Mouse (Mus musculus) MEL (cell line): ENCODE results near the gene Iqgap3. TPM values are rescaled to one million over a fixed set of nuclear protein-coding genes. Genes with fewer than 3 reads are reported as not detected.
A peak's percentile ranks its signal among the peaks of the same experiment; 100 is the strongest.

Experiments
- DNase-seq: peaks from one replicate; pipeline ENCODE4 v3.0.0; 2011; ENCODE audit warnings: low read depth, low spot score
- H3K27ac ChIP-seq: 2 replicates; pipeline ENCODE4 v1.5.1; 2012; ENCODE audit warnings: low read depth, mild to moderate bottlenecking, control low read depth, low read length, moderate library complexity; ENCODE audit not compliant: control insufficient read depth
- H3K27me3 ChIP-seq, 2 experiments: fragments of 150-350 bp in 1 of 2; sonication (generic) in 1 of 2; 2 replicates each; pipeline ENCODE4 v1.6.1; 2012; ENCODE audit warnings: low read length in 2 of 2, mild to moderate bottlenecking in 2 of 2, improper control_type of control experiment in 1 of 2, moderate library complexity in 1 of 2; ENCODE audit not compliant: insufficient read depth in 2 of 2, control insufficient read depth in 1 of 2
- H3K36me3 ChIP-seq, 2 experiments: 2 replicates each; pipeline ENCODE4 v1.6.1; 2012 to 2014; ENCODE audit warnings: low read length in 2 of 2, improper control_type of control experiment in 1 of 2, inconsistent platforms in 1 of 2, mild to moderate bottlenecking in 1 of 2; ENCODE audit not compliant: insufficient read depth in 2 of 2, control insufficient read depth in 1 of 2
- H3K4me1 ChIP-seq, 2 experiments: fragments of 150-350 bp in 1 of 2; sonication (generic) in 1 of 2; 2 replicates each; pipeline ENCODE4 v1.6.1; 2012; ENCODE audit warnings: low read length in 2 of 2, improper control_type of control experiment in 1 of 2, mild to moderate bottlenecking in 1 of 2; ENCODE audit not compliant: insufficient read depth in 2 of 2, control insufficient read depth in 1 of 2
- H3K4me3 ChIP-seq, 2 experiments: fragments of 150-350 bp in 1 of 2; sonication (generic) in 1 of 2; 2 replicates each; pipeline ENCODE4 v1.5.1; 2012; ENCODE audit warnings: low read depth in 2 of 2, low read length in 2 of 2, mild to moderate bottlenecking in 2 of 2, moderate library complexity in 2 of 2, control low read depth in 1 of 2, improper control_type of control experiment in 1 of 2; ENCODE audit not compliant: control insufficient read depth in 1 of 2, insufficient read depth in 1 of 2
- H3K79me2 ChIP-seq: 2 replicates; pipeline ENCODE4 v1.6.1; 2012; ENCODE audit warnings: mild to moderate bottlenecking, low read length, moderate library complexity; ENCODE audit not compliant: control insufficient read depth, poor library complexity, insufficient read depth
- H3K9ac ChIP-seq: 2 replicates; pipeline ENCODE4 v1.6.1; 2012; ENCODE audit warnings: low read depth, mild to moderate bottlenecking, control low read depth, low read length, moderate library complexity; ENCODE audit not compliant: control insufficient read depth, poor library complexity, severe bottlenecking
- H3K9me3 ChIP-seq: fragments of 150-350 bp; sonication (generic); replicated peaks from 2 replicates; pipeline ENCODE4 v1.6.1; 2012; ENCODE audit warnings: mild to moderate bottlenecking, low read length, improper control_type of control experiment, moderate library complexity; ENCODE audit not compliant: insufficient read depth
- CHD1 ChIP-seq: IDR thresholded peaks from 2 replicates; pipeline ENCODE4 v1.6.1; 2012; ENCODE audit warnings: low read depth, mild to moderate bottlenecking, inconsistent platforms, low read length, improper control_type of control experiment
- CHD2 ChIP-seq: IDR thresholded peaks from 2 replicates; pipeline ENCODE4 v1.6.1; 2011; ENCODE audit warnings: low read length, improper control_type of control experiment
- CTCF ChIP-seq, 3 experiments: IDR thresholded peaks in 2 of 3; conservative IDR thresholded peaks in 1 of 3; 2 replicates each; pipeline ENCODE4 v1.5.1; 2011 to 2012; ENCODE audit warnings: low read length in 3 of 3, low read depth in 2 of 3, mild to moderate bottlenecking in 2 of 3, improper control_type of control experiment in 1 of 3, inconsistent platforms in 1 of 3, mixed read lengths in 1 of 3, moderate library complexity in 1 of 3; ENCODE audit not compliant: control insufficient read depth in 1 of 3, insufficient read depth in 1 of 3, poor library complexity in 1 of 3, severe bottlenecking in 1 of 3
- E2F4 ChIP-seq: IDR thresholded peaks from 2 replicates; pipeline ENCODE4 v1.6.1; 2011; ENCODE audit warnings: low read depth, low read length, improper control_type of control experiment, borderline replicate concordance
- ELF1 ChIP-seq: IDR thresholded peaks from 2 replicates; pipeline ENCODE4 v1.6.1; 2014; ENCODE audit warnings: low read depth, mild to moderate bottlenecking, inconsistent platforms, low read length, improper control_type of control experiment, moderate library complexity
- EP300 ChIP-seq, 2 experiments: IDR thresholded peaks; 2 replicates each; pipeline ENCODE4 v1.6.1; 2011; ENCODE audit warnings: improper control_type of control experiment in 2 of 2, low read length in 2 of 2, low read depth in 1 of 2, mild to moderate bottlenecking in 1 of 2
- ETS1 ChIP-seq: IDR thresholded peaks from 2 replicates; pipeline ENCODE4 v1.6.1; 2012; ENCODE audit warnings: low read depth, mild to moderate bottlenecking, inconsistent platforms, low read length, improper control_type of control experiment, moderate library complexity
- GABPA ChIP-seq: IDR thresholded peaks from 2 replicates; pipeline ENCODE4 v1.6.1; 2012; ENCODE audit warnings: low read depth, mild to moderate bottlenecking, inconsistent platforms, low read length, improper control_type of control experiment, moderate library complexity
- GATA1 ChIP-seq: IDR thresholded peaks from 2 replicates; pipeline ENCODE4 v1.6.1; 2011; ENCODE audit warnings: low read depth, low read length, improper control_type of control experiment
- HCFC1 ChIP-seq: IDR thresholded peaks from 2 replicates; pipeline ENCODE4 v1.6.1; 2012; ENCODE audit warnings: low read depth, mild to moderate bottlenecking, inconsistent platforms, low read length, improper control_type of control experiment, moderate library complexity
- JUND ChIP-seq: IDR thresholded peaks from 2 replicates; pipeline ENCODE4 v1.6.1; 2011; ENCODE audit warnings: low read depth, mild to moderate bottlenecking, improper control_type of control experiment, low read length
- KAT2A ChIP-seq: conservative IDR thresholded peaks from 2 replicates; pipeline ENCODE4 v1.6.1; 2012; ENCODE audit warnings: low read depth, low read length, improper control_type of control experiment, inconsistent platforms
- MAFK ChIP-seq: IDR thresholded peaks from 2 replicates; pipeline ENCODE4 v1.6.1; 2011; ENCODE audit warnings: low read depth, mild to moderate bottlenecking, low read length, improper control_type of control experiment, borderline replicate concordance
- MAX ChIP-seq: IDR thresholded peaks from 2 replicates; pipeline ENCODE4 v1.6.1; 2011; ENCODE audit warnings: low read length, improper control_type of control experiment
- MAZ ChIP-seq: IDR thresholded peaks from 2 replicates; pipeline ENCODE4 v1.6.1; 2012; ENCODE audit warnings: low read depth, mild to moderate bottlenecking, inconsistent platforms, low read length, improper control_type of control experiment
- MEF2A ChIP-seq: IDR thresholded peaks from 2 replicates; pipeline ENCODE4 v1.6.1; 2014; ENCODE audit warnings: low read depth, mild to moderate bottlenecking, inconsistent platforms, low read length, improper control_type of control experiment; ENCODE audit not compliant: poor library complexity, insufficient replicate concordance, severe bottlenecking; ENCODE audit errors: extremely low read depth
- MXI1 ChIP-seq: IDR thresholded peaks from 2 replicates; pipeline ENCODE4 v1.6.1; 2011; ENCODE audit warnings: mild to moderate bottlenecking, low read depth, low read length, improper control_type of control experiment
- MYB ChIP-seq: IDR thresholded peaks from 2 replicates; pipeline ENCODE4 v1.6.1; 2011; ENCODE audit warnings: mild to moderate bottlenecking, low read depth, low read length, improper control_type of control experiment
- MYC ChIP-seq: IDR thresholded peaks from 2 replicates; pipeline ENCODE4 v1.6.1; 2011; ENCODE audit warnings: low read depth, mild to moderate bottlenecking, low read length, improper control_type of control experiment, moderate library complexity
- POLR2A ChIP-seq, 2 experiments: IDR thresholded peaks; 2 replicates each; pipeline ENCODE4 v1.6.1; 2011 to 2012; ENCODE audit warnings: low read length in 2 of 2, mild to moderate bottlenecking in 2 of 2, control low read depth in 1 of 2, improper control_type of control experiment in 1 of 2, low read depth in 1 of 2, moderate library complexity in 1 of 2; ENCODE audit not compliant: control insufficient read depth in 1 of 2, insufficient read depth in 1 of 2, poor library complexity in 1 of 2
- POLR2AphosphoS2 ChIP-seq: IDR thresholded peaks from 2 replicates; pipeline ENCODE4 v1.6.1; 2011; ENCODE audit warnings: low read length, improper control_type of control experiment
- POLR2AphosphoS5 ChIP-seq: IDR thresholded peaks from 2 replicates; pipeline ENCODE4 v1.6.1; 2012; ENCODE audit warnings: low read depth, borderline replicate concordance, mild to moderate bottlenecking, inconsistent platforms, low read length, moderate library complexity, mixed read lengths
- RAD21 ChIP-seq: IDR thresholded peaks from 2 replicates; pipeline ENCODE4 v1.6.1; 2011; ENCODE audit warnings: mild to moderate bottlenecking, low read depth, low read length, improper control_type of control experiment
- RCOR1 ChIP-seq: IDR thresholded peaks from 2 replicates; pipeline ENCODE4 v1.6.1; 2012; ENCODE audit warnings: low read depth, mild to moderate bottlenecking, inconsistent platforms, low read length, improper control_type of control experiment
- SIN3A ChIP-seq: IDR thresholded peaks from 2 replicates; pipeline ENCODE4 v1.6.1; 2012; ENCODE audit warnings: low read length, improper control_type of control experiment, inconsistent platforms
- SMC3 ChIP-seq: IDR thresholded peaks from 2 replicates; pipeline ENCODE4 v1.6.1; 2011; ENCODE audit warnings: low read depth, low read length, improper control_type of control experiment
- TAL1 ChIP-seq: IDR thresholded peaks from 2 replicates; pipeline ENCODE4 v1.6.1; 2012; ENCODE audit warnings: mild to moderate bottlenecking, inconsistent platforms, low read length, moderate library complexity, mixed read lengths
- TBP ChIP-seq: IDR thresholded peaks from 2 replicates; pipeline ENCODE4 v1.8.0; 2011; ENCODE audit warnings: low read depth, low read length, improper control_type of control experiment
- TCF12 ChIP-seq: IDR thresholded peaks from 2 replicates; pipeline ENCODE4 v1.6.1; 2014; ENCODE audit warnings: low read depth, mild to moderate bottlenecking, inconsistent platforms, low read length, improper control_type of control experiment, moderate library complexity
- UBTF ChIP-seq: IDR thresholded peaks from 2 replicates; pipeline ENCODE4 v1.6.1; 2012; ENCODE audit warnings: low read depth, mild to moderate bottlenecking, inconsistent platforms, low read length, improper control_type of control experiment, moderate library complexity, borderline replicate concordance; ENCODE audit not compliant: insufficient read depth
- USF1 ChIP-seq: IDR thresholded peaks from 2 replicates; pipeline ENCODE4 v1.6.1; 2014; ENCODE audit warnings: low read depth, mild to moderate bottlenecking, inconsistent platforms, low read length, improper control_type of control experiment, moderate library complexity
- USF2 ChIP-seq, 2 experiments: IDR thresholded peaks; 2 replicates each; pipeline ENCODE4 v1.6.1; 2011 to 2012; ENCODE audit warnings: improper control_type of control experiment in 2 of 2, low read length in 2 of 2, borderline replicate concordance in 1 of 2, inconsistent platforms in 1 of 2, low read depth in 1 of 2, mild to moderate bottlenecking in 1 of 2; ENCODE audit not compliant: insufficient read depth in 1 of 2
- ZC3H11A ChIP-seq: IDR thresholded peaks from 2 replicates; pipeline ENCODE4 v1.6.1; 2012; ENCODE audit warnings: low read depth, mild to moderate bottlenecking, inconsistent platforms, low read length, improper control_type of control experiment
- ZKSCAN1 ChIP-seq: IDR thresholded peaks from 2 replicates; pipeline ENCODE4 v1.6.1; 2012; ENCODE audit warnings: low read depth, mild to moderate bottlenecking, inconsistent platforms, low read length, improper control_type of control experiment, moderate library complexity
- ZMIZ1 ChIP-seq: IDR thresholded peaks from 2 replicates; pipeline ENCODE4 v1.6.1; 2012; ENCODE audit warnings: low read depth, mild to moderate bottlenecking, inconsistent platforms, low read length, improper control_type of control experiment, moderate library complexity
- ZNF384 ChIP-seq: IDR thresholded peaks from 2 replicates; pipeline ENCODE4 v1.6.1; 2012; ENCODE audit warnings: low read depth, mild to moderate bottlenecking, inconsistent platforms, low read length, improper control_type of control experiment
- polyA plus RNA-seq, 2 experiments: library from polyadenylated mRNA; stranded (reverse) in 1 of 2; unstranded in 1 of 2; fragments of >175 nt in 1 of 2; fragments of >200 nt in 1 of 2; gene quantifications; 2 replicates each; pipeline versions ENCODE4 v1.2.1 to v1.2.4; 2012; ENCODE audit warnings: low replicate concordance in 2 of 2, low read depth in 1 of 2; ENCODE audit not compliant: insufficient read length in 2 of 2, insufficient read depth in 1 of 2, missing spikeins in 1 of 2
- total RNA-seq: library from RNA; depleted of rRNA; stranded (reverse); fragments of 300-350 nt; gene quantifications from 2 replicates; pipeline ENCODE4 v1.2.3, GENCODE M21; 2012

Gene Iqgap3
- total and polyA plus RNA-seq, 3 experiments = 21.1 to 42.5 TPM; not detected in 1

DNA sequence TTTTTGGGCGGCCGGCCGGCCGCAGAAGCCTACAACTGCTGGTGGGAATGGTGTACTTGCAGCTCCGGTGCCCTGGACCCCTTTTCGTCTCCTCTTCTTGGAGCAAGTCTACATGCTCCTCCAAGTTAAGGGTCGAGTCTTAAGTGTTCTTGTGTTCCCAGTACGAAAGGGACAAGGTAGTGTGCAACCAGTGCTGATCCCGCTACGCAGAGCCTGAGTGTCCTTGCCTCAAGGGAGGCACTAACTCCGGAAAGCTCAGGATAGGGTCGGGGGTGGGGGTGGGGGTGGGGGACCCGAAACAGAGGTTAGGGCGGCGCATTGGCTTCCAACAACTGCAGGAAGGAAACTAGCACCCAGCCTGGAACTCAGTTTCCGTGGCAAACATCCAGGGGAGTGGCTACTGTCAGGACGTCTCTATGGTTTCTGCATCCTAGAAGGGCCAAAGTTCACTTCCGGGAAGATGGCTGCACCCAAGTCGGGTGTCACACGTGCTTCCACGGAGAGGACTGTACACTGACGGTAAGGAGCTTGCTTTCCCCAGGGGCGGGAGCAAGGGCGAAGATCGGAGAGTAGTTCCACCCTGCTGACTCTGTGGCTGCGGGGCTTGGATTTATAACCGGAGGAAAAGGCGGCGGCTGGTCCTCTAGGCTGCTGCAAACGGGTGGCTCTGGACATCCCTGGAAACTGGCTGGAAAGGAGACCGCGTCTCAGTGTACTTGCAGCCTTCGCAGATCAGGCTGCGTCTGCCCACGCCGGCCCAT, 38.9 kb upstream of the Iqgap3 start, which contains the start of gene Gpatch4:
Gene Gpatch4 (plus strand): TSS at position 448 of the 761 bp plus-strand sequence.
- H3K27me3 ChIP-seq = peaks cover 4 to 11% of the 10 kb centered on the region in 2 experiments; a peak in 3 of 4 replicates
- no peaks in the 10 kb centered on the region for H3K9me3 ChIP-seq
- H3K4me3 ChIP-seq = peak within 1 kb of the TSS; percentile 67 to 96
- peaks cover 37% of the 10 kb centered on the region for H3K79me2 ChIP-seq
- peak within 1 kb of the TSS; percentile 59 for H3K27ac ChIP-seq
- peaks cover 0 to 11% of the 10 kb centered on the region in 2 experiments; a peak in 2 of 4 replicates for H3K4me1 ChIP-seq
- H3K36me3 ChIP-seq = peaks cover 0 to 22% of the 10 kb centered on the region in 2 experiments; a peak in 2 of 4 replicates
- peak; percentile 99 for DNase-seq
- H3K9ac ChIP-seq = peak within 1 kb of the TSS; percentile 89
- TF ChIP-seq TAL1 (no peak), CHD2 (no peak; the same call in none of the 2 replicates), MXI1 (peak; percentile 100), CTCF (IDR thresholded peaks at IDR 0.05 in 2 of 3, conservative IDR thresholded peaks at IDR 0.05 in 1 of 3; ENCODE audit: control insufficient read depth in 1 of 3, insufficient read depth in 1 of 3, low read depth in 2 of 3, low read length in 3 of 3, poor library complexity in 1 of 3, severe bottlenecking in 1 of 3) (no peak), ZNF384 (no peak), ZKSCAN1 (no peak), CHD1 (no peak), GATA1 (no peak), MAZ (peak; percentile 17; the same call in 1 of the 2 replicates), RCOR1 (no peak), TCF12 (peak; percentile 78), RAD21 (no peak), MEF2A (no peak), USF2 (IDR thresholded peaks at IDR 0.05; ENCODE audit: borderline replicate concordance in 1 of 2, insufficient read depth in 1 of 2, low read depth in 1 of 2, low read length in 2 of 2) (no peak), JUND (no peak), ELF1 (peak; percentile 96), POLR2AphosphoS5 (no peak), MYC (peak; percentile 100), SMC3 (no peak), MAFK (no peak), HCFC1 (peak; percentile 96), TBP (peak; percentile 91), UBTF (no peak), ETS1 (peak; percentile 53; the same call in 1 of the 2 replicates), POLR2A (IDR thresholded peaks at IDR 0.05; ENCODE audit: control insufficient read depth in 1 of 2, insufficient read depth in 1 of 2, low read depth in 1 of 2, low read length in 2 of 2, poor library complexity in 1 of 2) (peak; percentile 87 to 97), USF1 (peak; percentile 71), MYB (no peak), E2F4 (no peak), KAT2A (peak; percentile 78), MAX (peak; percentile 100), SIN3A (peak; percentile 100), ZMIZ1 (no peak), ZC3H11A (no peak), GABPA (no peak), EP300 (IDR thresholded peaks at IDR 0.05; ENCODE audit: low read depth in 1 of 2, low read length in 2 of 2) (no peak), POLR2AphosphoS2 (peak; percentile 77)
